In the genomic region with DNA sequence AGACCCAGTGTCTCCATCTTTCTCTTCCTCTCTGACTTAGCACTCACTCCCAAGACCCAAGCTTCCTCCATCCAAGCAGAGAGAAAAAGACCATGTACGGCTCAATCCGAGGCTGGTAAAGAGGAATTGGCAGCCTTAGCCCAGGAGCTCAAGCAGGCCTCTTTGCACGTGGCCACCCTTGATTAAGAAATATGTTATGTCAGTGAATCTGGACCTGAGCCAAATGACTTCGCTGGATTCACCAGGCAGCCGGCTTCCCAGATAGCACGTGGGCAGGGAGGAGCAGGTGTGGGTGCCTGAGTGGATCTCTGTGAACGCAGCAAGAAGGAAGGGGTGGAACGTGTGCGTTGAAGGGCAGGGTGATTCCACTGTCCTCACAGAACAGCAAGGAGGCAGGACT, we compare ENCODE assay signal across 8 mouse cellular contexts. TPM values are rescaled to one million over a fixed set of nuclear protein-coding genes. Genes with fewer than 3 reads are reported as not detected.
A peak's percentile ranks its signal among the peaks of the same experiment; 100 is the strongest.
DNase-seq lines count a peak whose midpoint lies in the region; ATAC-seq and TF ChIP-seq lines count a peak whose summit lies in the region.

No protein-coding gene starts in this region.

- ATAC-seq in limb, embryonic 14.5 days (ENCODE audit: low FRiP score, low read depth): no peak
- ATAC-seq in erythroblast, adult 5-6 weeks (replicated peaks; ENCODE audit: low FRiP score, poor library complexity, severe bottlenecking): peak; percentile 70
- peak; percentile 76 for ATAC-seq in midbrain, embryonic 16.5 days

- H3K27me3 ChIP-seq in limb, embryonic 14.5 days (ENCODE audit: control insufficient read depth, insufficient read depth, low read length): no peaks in the 10 kb centered on the region
- H3K27me3 ChIP-seq in limb, embryonic 10.5 days (ENCODE audit: low read depth, poor library complexity, severe bottlenecking): no peaks in the 10 kb centered on the region
- no peaks in the 10 kb centered on the region for H3K27me3 ChIP-seq in midbrain, embryonic 16.5 days (ENCODE audit: control insufficient read depth, insufficient read depth, low read depth, low read length)

- WGBS in limb, embryonic 14.5 days: 43% methylated on average over 9 of the region's 9 CpGs
- WGBS in limb, embryonic 10.5 days: 76% methylated on average over 9 of the region's 9 CpGs
- 31% methylated on average over 9 of the region's 9 CpGs for WGBS in midbrain, embryonic 16.5 days

- no peaks in the 10 kb centered on the region for H3K36me3 ChIP-seq in limb, embryonic 14.5 days (ENCODE audit: control insufficient read depth, insufficient read depth, low read length)
- H3K36me3 ChIP-seq in limb, embryonic 10.5 days: no peaks in the 10 kb centered on the region
- no peaks in the 10 kb centered on the region for H3K36me3 ChIP-seq in midbrain, embryonic 16.5 days (ENCODE audit: control insufficient read depth, insufficient read depth, low read length)

- peak; percentile 55 for DNase-seq in limb, embryonic 14.5 days (ENCODE audit: low spot score)
- DNase-seq in limb, embryonic 10.5 days (ENCODE audit: low spot score): no peak
- DNase-seq in adrenal gland, postnatal 10 days: peak; percentile 61
- DNase-seq in kidney, postnatal 36 days: peak; percentile 8 to 28
- DNase-seq in thymus, postnatal 14 days: no peak
- no peak for DNase-seq in urinary bladder, postnatal 4 days (ENCODE audit: low spot score in 2 of 2)

- H3K9me3 ChIP-seq in limb, embryonic 14.5 days (ENCODE audit: control insufficient read depth, low read length): no peaks in the 10 kb centered on the region
- no peaks in the 10 kb centered on the region for H3K9me3 ChIP-seq in limb, embryonic 10.5 days (replicated peaks)
- no peaks in the 10 kb centered on the region for H3K9me3 ChIP-seq in midbrain, embryonic 16.5 days (replicated peaks; ENCODE audit: control insufficient read depth, low read length, poor library complexity, severe bottlenecking)

- no peak overlapping the region for H3K9ac ChIP-seq in limb, embryonic 14.5 days (ENCODE audit: low read depth, low read length, severe bottlenecking)
- no peak overlapping the region for H3K9ac ChIP-seq in midbrain, embryonic 16.5 days (ENCODE audit: low read depth, low read length)

- no peaks in the 10 kb centered on the region for H3K4me1 ChIP-seq in limb, embryonic 14.5 days (ENCODE audit: control insufficient read depth, insufficient read depth, low read length)
- H3K4me1 ChIP-seq in limb, embryonic 10.5 days: no peaks in the 10 kb centered on the region
- H3K4me1 ChIP-seq in midbrain, embryonic 16.5 days (ENCODE audit: control insufficient read depth, insufficient read depth, low read length): no peaks in the 10 kb centered on the region

- no peak overlapping the region for H3K4me2 ChIP-seq in limb, embryonic 14.5 days (replicated peaks; ENCODE audit: low read depth, low read length, severe bottlenecking)
- no peak overlapping the region for H3K4me2 ChIP-seq in midbrain, embryonic 16.5 days (ENCODE audit: low read length)

- H3K27ac ChIP-seq in limb, embryonic 14.5 days (replicated peaks; ENCODE audit: low read depth, low read length): no peak overlapping the region
- no peak overlapping the region for H3K27ac ChIP-seq in limb, embryonic 10.5 days
- H3K27ac ChIP-seq in midbrain, embryonic 16.5 days (ENCODE audit: low read length): no peak overlapping the region

- no peak for TF ChIP-seq POLR2A in limb, embryonic 14.5 days (IDR thresholded peaks at IDR 0.05; ENCODE audit: borderline replicate concordance, extremely low read depth, insufficient read depth, insufficient read length)

- H3K4me3 ChIP-seq in limb, embryonic 14.5 days (replicated peaks; ENCODE audit: low read length): no peak overlapping the region
- no peak overlapping the region for H3K4me3 ChIP-seq in limb, embryonic 10.5 days
- no peak overlapping the region for H3K4me3 ChIP-seq in midbrain, embryonic 16.5 days (ENCODE audit: low read depth, low read length)

RNA-seq across cellular contexts. Expression of a gene that starts 33.1 kb away (rescaled TPM):
- 25.4 and 41.0 TPM in 2 replicates for polyA plus RNA-seq in limb, embryonic 14.5 days (2012; rRNA removed)
- 41.0 and 42.2 TPM in 2 replicates for polyA plus RNA-seq in limb, embryonic 14.5 days (2014; fragmentation: Nextera tagmentation; extraction: Ambion mirVana)
- 8.4 and 9.0 TPM in 2 replicates for polyA plus RNA-seq in limb, embryonic 10.5 days (2016; fragmentation: Nextera tagmentation; extraction: Ambion mirVana)
- 10 to 100 TPM; 39.3 to 44.8 TPM for total RNA-seq in adrenal gland, postnatal 10 days (2021)
- total RNA-seq in erythroblast, adult 5-6 weeks (2015; ENCODE audit: low replicate concordance): not detected in 2 replicates
- 0.14 TPM in 1 of 2 replicates, not detected in the other for total RNA-seq in erythroblast, adult 5-6 weeks (2017; ENCODE audit: low replicate concordance)
- 44.7 and 45.1 TPM in 2 replicates for polyA plus RNA-seq in midbrain, embryonic 16.5 days (2015; fragmentation: Nextera tagmentation; extraction: Ambion mirVana)

Comparison
In these comparisons a context has a peak if more than half of its experiments do, and no peak if none do; other contexts are left out.
1. DNase-seq: peak in limb, embryonic 14.5 days (single experiment), adrenal gland, postnatal 10 days (single experiment) and kidney, postnatal 36 days (2 of 2); none in limb, embryonic 10.5 days (single experiment), thymus, postnatal 14 days (single experiment) and urinary bladder, postnatal 4 days (0 of 2).